Comparison of ENCODE assay signal across 24 mouse cellular contexts in genomic region chr7:109866643-109867042, GRCm38 (mm10). TPM values are rescaled to one million over a fixed set of nuclear protein-coding genes. Genes with fewer than 3 reads are reported as not detected.
DNase-seq lines count a peak whose midpoint lies in the region; ATAC-seq and TF ChIP-seq lines count a peak whose summit lies in the region.
"Had no signal": no experiment of that assay in that cellular context is flagged by ENCODE, and none has a peak within 500 bp of the region (broad histone marks: within the 10 kb centered on the region; RNA-seq: fewer than 3 reads in every experiment).

No protein-coding gene starts in this region.

- H3K4me2 ChIP-seq in intestine, embryonic 16.5 days (ENCODE audit: low read depth, low read length): no peak overlapping the region
- no peak overlapping the region for H3K4me2 ChIP-seq in intestine, postnatal 0 days (replicated peaks; ENCODE audit: low read depth)
- H3K4me2 ChIP-seq in midbrain, embryonic 13.5 days (replicated peaks): no peak overlapping the region
- no peak overlapping the region for H3K4me2 ChIP-seq in midbrain, postnatal 0 days (ENCODE audit: low read depth, low read length, poor library complexity, severe bottlenecking)
- no peak overlapping the region for H3K4me2 ChIP-seq in neural tube, embryonic 13.5 days

- ATAC-seq in intestine, embryonic 16.5 days: 0 out of 2 replicates have a peak, but pooled peaks have one; percentile 24
- no peak for ATAC-seq in intestine, postnatal 0 days
- 0 out of 2 replicates have a peak, but pooled peaks have one; percentile 22 for ATAC-seq in midbrain, embryonic 13.5 days
- no peak for ATAC-seq in midbrain, postnatal 0 days (ENCODE audit: low FRiP score)
- ATAC-seq in neural tube, embryonic 13.5 days (ENCODE audit: low read depth): 0 out of 2 replicates have a peak, but pooled peaks have one; percentile 5

- H3K9me3 ChIP-seq in intestine, embryonic 16.5 days (ENCODE audit: control insufficient read depth, low read length): no peaks in the 10 kb centered on the region
- no peaks in the 10 kb centered on the region for H3K9me3 ChIP-seq in intestine, postnatal 0 days (ENCODE audit: control insufficient read depth)
- no peaks in the 10 kb centered on the region for H3K9me3 ChIP-seq in midbrain, embryonic 13.5 days
- no peaks in the 10 kb centered on the region for H3K9me3 ChIP-seq in midbrain, postnatal 0 days (ENCODE audit: low read length)
- no peaks in the 10 kb centered on the region for H3K9me3 ChIP-seq in neural tube, embryonic 13.5 days
- H3K9me3 ChIP-seq: embryonic facial prominence, embryonic 12.5 days; forebrain, embryonic 12.5 days; heart, embryonic 15.5 days; limb, embryonic 10.5 days; liver, embryonic 15.5 days; lung, embryonic 15.5 days had no signal

- WGBS in intestine, embryonic 16.5 days: 62% methylated on average over 3 of the region's 3 CpGs
- WGBS in intestine, postnatal 0 days: 74% methylated on average over 3 of the region's 3 CpGs
- 25% methylated on average over 3 of the region's 3 CpGs for WGBS in midbrain, embryonic 13.5 days
- WGBS in midbrain, postnatal 0 days: 40% methylated on average over 3 of the region's 3 CpGs
- WGBS in neural tube, embryonic 13.5 days: 10% methylated on average over 3 of the region's 3 CpGs

- peaks cover 17% of the 10 kb centered on the region for H3K27me3 ChIP-seq in intestine, embryonic 16.5 days (replicated peaks; ENCODE audit: control insufficient read depth, insufficient read depth, low read length)
- peaks cover 19% of the 10 kb centered on the region for H3K27me3 ChIP-seq in intestine, postnatal 0 days (replicated peaks; ENCODE audit: control insufficient read depth, insufficient read depth, low read length)
- peaks cover 41% of the 10 kb centered on the region for H3K27me3 ChIP-seq in midbrain, embryonic 13.5 days
- peaks cover 7% of the 10 kb centered on the region for H3K27me3 ChIP-seq in midbrain, postnatal 0 days (ENCODE audit: insufficient read depth, low read length)
- peaks cover 29% of the 10 kb centered on the region for H3K27me3 ChIP-seq in neural tube, embryonic 13.5 days

- no peak for TF ChIP-seq CTCF in intestine, postnatal 0 days (IDR thresholded peaks at IDR 0.05; ENCODE audit: low read depth)
- no peak for TF ChIP-seq CTCF in midbrain, postnatal 0 days (IDR thresholded peaks at IDR 0.05)

- H3K4me1 ChIP-seq in intestine, embryonic 16.5 days (ENCODE audit: control insufficient read depth, insufficient read depth, low read length): peaks cover 9% of the 10 kb centered on the region; the same call in 1 of the 2 replicates
- no peaks in the 10 kb centered on the region for H3K4me1 ChIP-seq in intestine, postnatal 0 days (replicated peaks; ENCODE audit: control insufficient read depth, insufficient read depth, low read length)
- peaks cover 20% of the 10 kb centered on the region for H3K4me1 ChIP-seq in midbrain, embryonic 13.5 days (replicated peaks)
- H3K4me1 ChIP-seq in midbrain, postnatal 0 days (ENCODE audit: insufficient read depth, low read length): no peaks in the 10 kb centered on the region
- H3K4me1 ChIP-seq in neural tube, embryonic 13.5 days (replicated peaks): peaks cover 43% of the 10 kb centered on the region

- H3K36me3 ChIP-seq in intestine, embryonic 16.5 days (ENCODE audit: control insufficient read depth, insufficient read depth, low read length): no peaks in the 10 kb centered on the region
- H3K36me3 ChIP-seq in intestine, postnatal 0 days (ENCODE audit: control insufficient read depth, insufficient read depth): no peaks in the 10 kb centered on the region
- no peaks in the 10 kb centered on the region for H3K36me3 ChIP-seq in midbrain, embryonic 13.5 days
- H3K36me3 ChIP-seq in midbrain, postnatal 0 days (ENCODE audit: insufficient read depth, low read length): no peaks in the 10 kb centered on the region
- no peaks in the 10 kb centered on the region for H3K36me3 ChIP-seq in neural tube, embryonic 13.5 days
- H3K36me3 ChIP-seq: embryonic facial prominence, embryonic 12.5 days; forebrain, embryonic 12.5 days; heart, embryonic 15.5 days; limb, embryonic 10.5 days; liver, embryonic 15.5 days; lung, embryonic 15.5 days had no signal

- H3K4me3 ChIP-seq in intestine, embryonic 16.5 days (ENCODE audit: low read length): no peak overlapping the region
- no peak overlapping the region for H3K4me3 ChIP-seq in intestine, postnatal 0 days (ENCODE audit: low read depth, low read length)
- no peak overlapping the region for H3K4me3 ChIP-seq in midbrain, embryonic 13.5 days (replicated peaks)
- H3K4me3 ChIP-seq in midbrain, postnatal 0 days (ENCODE audit: low read depth, low read length): no peak overlapping the region
- H3K4me3 ChIP-seq in neural tube, embryonic 13.5 days: no peak overlapping the region
- H3K4me3 ChIP-seq: embryonic facial prominence, embryonic 12.5 days; layer of hippocampus, adult 2 months had no signal

- H3K9ac ChIP-seq in intestine, embryonic 16.5 days (ENCODE audit: low read depth, low read length): no peak overlapping the region
- H3K9ac ChIP-seq in intestine, postnatal 0 days (ENCODE audit: low read depth, low read length): no peak overlapping the region
- no peak overlapping the region for H3K9ac ChIP-seq in midbrain, embryonic 13.5 days (replicated peaks)
- no peak overlapping the region for H3K9ac ChIP-seq in midbrain, postnatal 0 days (replicated peaks; ENCODE audit: low read length, poor library complexity, severe bottlenecking)
- H3K9ac ChIP-seq in neural tube, embryonic 13.5 days: no peak overlapping the region
- H3K9ac ChIP-seq: embryonic facial prominence, embryonic 12.5 days; heart, embryonic 15.5 days; liver, embryonic 15.5 days; lung, embryonic 15.5 days had no signal

- DNase-seq in midbrain, postnatal 0 days (ENCODE audit: low spot score): no peak
- peak; percentile 42 for DNase-seq in embryo, embryonic 10 days (ENCODE audit: low spot score)
- no peak for DNase-seq in cerebellum, postnatal 4 days (ENCODE audit: low spot score in 2 of 2)
- no peak for DNase-seq in spleen, postnatal 4 days (ENCODE audit: low spot score in 2 of 2)
- DNase-seq: adrenal gland, adult 2 months; cerebellum, adult 18-20 months; cerebellum, postnatal 36 days; gastrocnemius, adult 2 months; heart, postnatal 4 days; kidney, adult 2 months; kidney, postnatal 25 days; liver had no signal

- no peak overlapping the region for H3K27ac ChIP-seq in intestine, embryonic 16.5 days (ENCODE audit: low read length)
- H3K27ac ChIP-seq in intestine, postnatal 0 days (ENCODE audit: low read depth, low read length): no peak overlapping the region
- H3K27ac ChIP-seq in midbrain, embryonic 13.5 days: no peak overlapping the region
- no peak overlapping the region for H3K27ac ChIP-seq in midbrain, postnatal 0 days (ENCODE audit: low read depth, low read length)
- H3K27ac ChIP-seq in neural tube, embryonic 13.5 days (replicated peaks): no peak overlapping the region
- H3K27ac ChIP-seq: embryonic facial prominence, embryonic 12.5 days; forebrain, embryonic 12.5 days; gastrocnemius, adult 2 months; heart, embryonic 15.5 days; layer of hippocampus, adult 2 months; limb, embryonic 10.5 days; liver, embryonic 15.5 days; lung, embryonic 15.5 days; macrophage had no signal

RNA-seq across cellular contexts. Expression of gene Scube2, which starts 1.2 kb away (rescaled TPM):
- polyA plus RNA-seq in intestine, embryonic 16.5 days (2015; fragmentation: Nextera tagmentation; extraction: Ambion mirVana): 2.5 and 2.9 TPM in 2 replicates
- 2.6 and 3.2 TPM in 2 replicates for polyA plus RNA-seq in intestine, postnatal 0 days (2015; fragmentation: Nextera tagmentation; extraction: Ambion mirVana)
- polyA plus RNA-seq in midbrain, embryonic 13.5 days (2015; fragmentation: Nextera tagmentation; extraction: Ambion mirVana): 1.5 and 1.7 TPM in 2 replicates
- 3.0 and 4.3 TPM in 2 replicates for total RNA-seq in midbrain, postnatal 0 days (2014; rRNA removed)
- polyA plus RNA-seq in midbrain, postnatal 0 days (2015; fragmentation: Nextera tagmentation; extraction: Ambion mirVana): 1.3 and 2.2 TPM in 2 replicates
- 4.4 and 4.6 TPM in 2 replicates for polyA plus RNA-seq in neural tube, embryonic 13.5 days (2015; fragmentation: Nextera tagmentation; extraction: Ambion mirVana)
- polyA plus RNA-seq: macrophage had no signal

Comparison
In these comparisons a context has a peak if more than half of its experiments do, and no peak if none do; other contexts are left out.
1. ATAC-seq: peak in intestine, embryonic 16.5 days (single experiment), midbrain, embryonic 13.5 days (single experiment) and neural tube, embryonic 13.5 days (single experiment); none in intestine, postnatal 0 days (single experiment) and midbrain, postnatal 0 days (single experiment).